Mouse (Mus musculus) forebrain, embryonic 10.5 days (tissue): ENCODE results near the gene Elovl6. TPM values are rescaled to one million over a fixed set of nuclear protein-coding genes. Genes with fewer than 3 reads are reported as not detected.

ENCODE experiments used
- DNase-seq: peaks from one replicate; pipeline ENCODE4 v3.0.0-alpha.2; 2017; ENCODE audit warnings: low spot score; ENCODE audit errors: extremely low spot score
- H3K27ac ChIP-seq: fragments of 300-500 bp; sonication (generic); 2 replicates; pipeline ENCODE4 v1.5.1; 2016; ENCODE audit warnings: mild to moderate bottlenecking
- H3K27me3 ChIP-seq: fragments of 300-500 bp; sonication (generic); 2 replicates; pipeline ENCODE4 v1.6.1; 2016; ENCODE audit warnings: mild to moderate bottlenecking; ENCODE audit not compliant: poor library complexity, severe bottlenecking
- H3K36me3 ChIP-seq: fragments of 300-500 bp; sonication (generic); replicated peaks from 2 replicates; pipeline ENCODE4 v1.6.1; 2016; ENCODE audit warnings: mild to moderate bottlenecking, moderate library complexity
- H3K4me1 ChIP-seq: fragments of 300-500 bp; sonication (generic); 2 replicates; pipeline ENCODE4 v1.6.1; 2016
- H3K4me3 ChIP-seq: fragments of 300-500 bp; sonication (generic); 2 replicates; pipeline ENCODE4 v1.5.1; 2016; ENCODE audit warnings: mild to moderate bottlenecking, moderate library complexity
- H3K9me3 ChIP-seq: fragments of 300-500 bp; sonication (generic); 2 replicates; pipeline ENCODE4 v1.6.1; 2016; ENCODE audit warnings: mild to moderate bottlenecking, moderate library complexity
- WGBS: fragments of 180-500 bp; shearing (Covaris S2); methylation state at CpG from one replicate; pipeline ENCODE4 v1.1.7; 2016; 5-methylcytosine and 5-hydroxymethylcytosine counted together
- polyA plus RNA-seq: library from polyadenylated mRNA; unstranded; fragments of >200 nt; fragmentation: Nextera tagmentation; extraction: Ambion mirVana; gene quantifications from 2 replicates; pipeline ENCODE4 v1.2.1, GENCODE M21; 2016

Gene Elovl6
- polyA plus RNA-seq = 46.9 and 48.2 TPM in 2 replicates

- H3K9me3 ChIP-seq = no peaks in the 10 kb centered on the region
- peaks cover 42% of the 10 kb centered on the region for H3K4me1 ChIP-seq
- peak within 1 kb of the TSS; percentile 89 for H3K4me3 ChIP-seq
- DNase-seq = peak; percentile 90
- no peaks in the 10 kb centered on the region for H3K27me3 ChIP-seq
- WGBS = under 1% methylated on average over 35 of the region's 35 CpGs
- H3K27ac ChIP-seq = peak within 1 kb of the TSS; percentile 100
- no peaks in the 10 kb centered on the region for H3K36me3 ChIP-seq
Observed at GRCm38 (mm10) chr3:129532180-129532864, at the start of gene Elovl6. Elovl6 (plus strand) TSS chr3:129532355.

- no peak for DNase-seq
- WGBS = 92% methylated on average over 4 of the region's 4 CpGs
- Histone ChIP-seq H3K9me3 (no peaks in the 10 kb centered on the region), H3K4me1 (no peaks in the 10 kb centered on the region), H3K36me3 (no peaks in the 10 kb centered on the region), H3K27ac (no peak overlapping the region), H3K27me3 (no peaks in the 10 kb centered on the region), H3K4me3 (no peak overlapping the region)
Observed at GRCm38 (mm10) chr3:129488774-129489173, 43.4 kb upstream of the Elovl6 start.

GRCm38 (mm10) chr3:129494123-129494522 is 38.0 kb upstream of the Elovl6 start:
- Histone ChIP-seq H3K9me3 (no peaks in the 10 kb centered on the region), H3K4me3 (no peak overlapping the region), H3K27me3 (no peaks in the 10 kb centered on the region), H3K36me3 (no peaks in the 10 kb centered on the region), H3K4me1 (no peaks in the 10 kb centered on the region), H3K27ac (no peak overlapping the region)
- DNase-seq = no peak
- WGBS = 91% methylated on average over 10 of the region's 10 CpGs

GRCm38 (mm10) chr3:129494731-129495130 is 37.4 kb upstream of the Elovl6 start:
- Histone ChIP-seq H3K4me1 (no peaks in the 10 kb centered on the region), H3K27ac (no peak overlapping the region), H3K9me3 (no peaks in the 10 kb centered on the region), H3K27me3 (no peaks in the 10 kb centered on the region), H3K36me3 (no peaks in the 10 kb centered on the region), H3K4me3 (no peak overlapping the region)
- no peak for DNase-seq
- 93% methylated on average over 4 of the region's 4 CpGs for WGBS

GRCm38 (mm10) chr3:129503781-129504180 is 28.4 kb upstream of the Elovl6 start:
- no peak overlapping the region for H3K4me3 ChIP-seq
- 83% methylated on average over 7 of the region's 7 CpGs for WGBS

GRCm38 (mm10) chr3:129504928-129505327 is 27.2 kb upstream of the Elovl6 start:
- no peaks in the 10 kb centered on the region for H3K9me3 ChIP-seq
- 90% methylated on average over 6 of the region's 6 CpGs for WGBS
- no peaks in the 10 kb centered on the region for H3K36me3 ChIP-seq
- no peaks in the 10 kb centered on the region for H3K4me1 ChIP-seq
- no peak overlapping the region for H3K4me3 ChIP-seq
- H3K27me3 ChIP-seq = no peaks in the 10 kb centered on the region
- DNase-seq = no peak
- no peak overlapping the region for H3K27ac ChIP-seq

More at GRCm38 (mm10) chr3:129503781-129504180, 28.4 kb upstream of the Elovl6 start:
- Histone ChIP-seq H3K27ac (no peak overlapping the region), H3K9me3 (no peaks in the 10 kb centered on the region), H3K27me3 (no peaks in the 10 kb centered on the region), H3K36me3 (no peaks in the 10 kb centered on the region), H3K4me1 (no peaks in the 10 kb centered on the region)
- no peak for DNase-seq

GRCm38 (mm10) chr3:129507736-129508135 is 24.4 kb upstream of the Elovl6 start:
- Histone ChIP-seq H3K27ac (no peak overlapping the region), H3K27me3 (no peaks in the 10 kb centered on the region), H3K4me3 (no peak overlapping the region), H3K9me3 (no peaks in the 10 kb centered on the region), H3K4me1 (no peaks in the 10 kb centered on the region), H3K36me3 (no peaks in the 10 kb centered on the region)
- WGBS = 87% methylated on average over 1 of the region's 1 CpGs
- DNase-seq = no peak

- H3K4me3 ChIP-seq = no peak overlapping the region
- no peaks in the 10 kb centered on the region for H3K9me3 ChIP-seq
- no peak for DNase-seq
- H3K27ac ChIP-seq = no peak overlapping the region
- H3K4me1 ChIP-seq = no peaks in the 10 kb centered on the region
- no peaks in the 10 kb centered on the region for H3K36me3 ChIP-seq
- no peaks in the 10 kb centered on the region for H3K27me3 ChIP-seq
Observed at GRCm38 (mm10) chr3:129508571-129508970, 23.6 kb upstream of the Elovl6 start.

- H3K4me1 ChIP-seq = no peaks in the 10 kb centered on the region
- H3K36me3 ChIP-seq = no peaks in the 10 kb centered on the region
- no peaks in the 10 kb centered on the region for H3K9me3 ChIP-seq
- no peak overlapping the region for H3K4me3 ChIP-seq
- WGBS = 93% methylated on average over 10 of the region's 10 CpGs
- no peak overlapping the region for H3K27ac ChIP-seq
- H3K27me3 ChIP-seq = no peaks in the 10 kb centered on the region
- DNase-seq = no peak
Observed at GRCm38 (mm10) chr3:129509725-129510124, 22.4 kb upstream of the Elovl6 start.

GRCm38 (mm10) chr3:129515863-129516436 is 16.2 kb upstream of the Elovl6 start:
- Histone ChIP-seq H3K9me3 (no peaks in the 10 kb centered on the region), H3K27ac (no peak overlapping the region), H3K4me1 (no peaks in the 10 kb centered on the region), H3K4me3 (no peak overlapping the region), H3K36me3 (no peaks in the 10 kb centered on the region), H3K27me3 (no peaks in the 10 kb centered on the region)
- no peak for DNase-seq
- WGBS = 92% methylated on average over 3 of the region's 3 CpGs

GRCm38 (mm10) chr3:129520499-129520898 is 11.7 kb upstream of the Elovl6 start:
- Histone ChIP-seq H3K4me1 (no peaks in the 10 kb centered on the region), H3K27ac (no peak overlapping the region), H3K36me3 (no peaks in the 10 kb centered on the region), H3K9me3 (no peaks in the 10 kb centered on the region), H3K27me3 (no peaks in the 10 kb centered on the region), H3K4me3 (no peak overlapping the region)
- WGBS = 90% methylated on average over 4 of the region's 4 CpGs
- no peak for DNase-seq

GRCm38 (mm10) chr3:129523456-129524143 is 8.6 kb upstream of the Elovl6 start:
- Histone ChIP-seq H3K27me3 (no peaks in the 10 kb centered on the region), H3K9me3 (no peaks in the 10 kb centered on the region), H3K27ac (no peak overlapping the region), H3K36me3 (no peaks in the 10 kb centered on the region), H3K4me3 (no peak overlapping the region), H3K4me1 (no peaks in the 10 kb centered on the region)
- no peak for DNase-seq
- 91% methylated on average over 10 of the region's 10 CpGs for WGBS

GRCm38 (mm10) chr3:129527046-129527445 is 5.1 kb upstream of the Elovl6 start:
- no peak for DNase-seq
- WGBS = 95% methylated on average over 3 of the region's 3 CpGs
- no peak overlapping the region for H3K27ac ChIP-seq
- peaks cover 6% of the 10 kb centered on the region for H3K4me1 ChIP-seq
- no peaks in the 10 kb centered on the region for H3K36me3 ChIP-seq
- H3K27me3 ChIP-seq = no peaks in the 10 kb centered on the region
- H3K4me3 ChIP-seq = no peak overlapping the region
- no peaks in the 10 kb centered on the region for H3K9me3 ChIP-seq
